Mouse (Mus musculus) liver, postnatal 0 days (tissue): ENCODE data around the gene Castor1.

Experiments used
- CTCF ChIP-seq: sonication (generic); IDR thresholded peaks from 2 replicates; pipeline ENCODE4 v1.5.1; 2016; ENCODE audit warnings: antibody characterized with exemption, low read depth
- EP300 ChIP-seq: IDR thresholded peaks from 2 replicates; pipeline ENCODE4 v1.6.1; 2016; ENCODE audit warnings: antibody characterized with exemption, low read depth, mild to moderate bottlenecking

DNA sequence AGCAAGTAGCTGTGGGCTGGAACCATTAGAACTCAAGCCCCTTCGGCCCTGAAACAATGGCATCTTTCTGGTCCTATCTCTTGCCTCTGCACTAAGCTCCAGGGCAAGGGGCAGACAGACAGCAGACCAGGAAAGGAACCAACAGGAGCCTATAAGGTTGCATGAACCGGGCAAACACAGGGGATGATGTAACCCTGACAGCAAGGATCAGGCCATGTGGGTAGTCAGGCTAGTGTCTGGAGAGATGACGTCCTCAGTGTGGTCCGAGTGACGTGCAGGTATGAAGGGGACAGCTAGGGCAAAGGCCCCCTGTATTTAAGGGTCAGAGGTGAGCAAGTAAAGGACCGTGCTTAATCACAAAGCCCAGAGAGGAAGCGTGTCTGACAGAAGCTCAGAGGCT, 32.3 kb downstream of the Castor1 start:
- no peak for TF ChIP-seq CTCF
- TF ChIP-seq EP300 = no peak
